1 mouse cellular context compared by ENCODE assay signal in genomic region chr1:183374728-183375127, GRCm38 (mm10).
TF ChIP-seq lines count a peak whose summit lies in the region.

No protein-coding gene starts in this region.

TF ChIP-seq in MEL, 35 proteins besides CTCF, POLR2A, EP300 and RAD21:
- no peak for TF ChIP-seq MYB (IDR thresholded peaks at IDR 0.05; ENCODE audit: low read depth, low read length)
TF ChIP-seq in MEL: peak in this region for 0.
